Mouse (Mus musculus) cerebellum, adult 2 months (tissue): ENCODE data around the gene Atp13a2. TPM values are rescaled to one million over a fixed set of nuclear protein-coding genes. Genes with fewer than 3 reads are reported as not detected.

ENCODE experiments used
- DNase-seq, 2 experiments: peaks; one replicate each; pipeline ENCODE4 v3.0.0; 2021
- H3K27ac ChIP-seq: fragments of 200-500 bp; 2 replicates; pipeline ENCODE4 v1.5.1; 2012; ENCODE audit warnings: low read length, control low read depth, inconsistent platforms; ENCODE audit not compliant: insufficient read depth
- H3K27me3 ChIP-seq: fragments of 200-500 bp; 2 replicates; pipeline ENCODE4 v1.6.1; 2012; ENCODE audit warnings: inconsistent platforms, mild to moderate bottlenecking, low read length, moderate library complexity; ENCODE audit not compliant: control insufficient read depth, insufficient read depth
- H3K4me1 ChIP-seq: fragments of 200-500 bp; 2 replicates; pipeline ENCODE4 v1.6.1; 2011; ENCODE audit warnings: low read length; ENCODE audit not compliant: control insufficient read depth, insufficient read depth
- H3K4me3 ChIP-seq: fragments of 200-500 bp; replicated peaks from 2 replicates; pipeline ENCODE3; 2011; ENCODE audit warnings: mild to moderate bottlenecking, low read depth, low read length, control low read depth; ENCODE audit not compliant: insufficient read depth
- CTCF ChIP-seq: fragments of 200-500 bp; IDR thresholded peaks from 2 replicates; pipeline ENCODE4 v1.5.1; 2011; ENCODE audit warnings: low read depth, mild to moderate bottlenecking, control low read depth, low read length, moderate library complexity, borderline replicate concordance; ENCODE audit not compliant: insufficient read depth
- POLR2A ChIP-seq: fragments of 200-500 bp; IDR thresholded peaks from 2 replicates; pipeline ENCODE4 v1.6.1; 2011; ENCODE audit warnings: low read length, control low read depth, borderline replicate concordance; ENCODE audit not compliant: insufficient read depth
- WGBS: fragments of 180-500 bp; shearing (Covaris S2); methylation state at CpG from one replicate; pipeline ENCODE4 v1.1.7; 2018; 5-methylcytosine and 5-hydroxymethylcytosine counted together
- polyA plus RNA-seq: library from polyadenylated mRNA; depleted of rRNA; stranded (reverse); fragments of >200 nt; gene quantifications from 2 replicates; pipeline ENCODE4 v1.2.3, GENCODE M21; 2012

The Atp13a2 gene
- polyA plus RNA-seq, 1 experiment: 198 TPM

DNA sequence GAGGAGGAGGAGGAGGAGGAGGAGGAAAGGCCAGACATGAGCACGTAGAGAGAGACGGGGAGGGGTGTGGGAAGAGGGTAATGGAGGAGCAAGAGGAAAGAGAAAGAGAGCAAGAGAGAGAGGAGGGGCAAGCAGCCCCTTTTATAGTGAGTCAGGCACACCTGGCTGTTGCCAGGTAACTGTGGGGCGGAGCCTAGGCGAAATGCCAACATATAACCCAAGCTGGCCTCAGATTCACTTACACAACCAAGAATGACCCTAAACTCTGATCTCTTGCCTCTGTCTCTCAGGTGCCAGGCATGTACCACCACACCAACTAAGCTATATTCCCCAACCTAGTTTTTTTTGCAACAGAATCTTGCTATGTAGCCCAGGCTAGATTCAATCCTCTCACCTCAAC lies 3.9 kb upstream of the Atp13a2 start:
- TF ChIP-seq CTCF (no peak), POLR2A (no peak)
- Histone ChIP-seq H3K27me3 (no peaks in the 10 kb centered on the region), H3K4me1 (peaks cover 3% of the 10 kb centered on the region; the same call in 1 of the 2 replicates), H3K27ac (no peak overlapping the region), H3K4me3 (no peak overlapping the region)
- WGBS: 52% methylated on average over 4 of the region's 4 CpGs
- no peak for DNase-seq

- Histone ChIP-seq H3K4me1 (peaks cover 4% of the 10 kb centered on the region; the same call in 1 of the 2 replicates), H3K27ac (no peak overlapping the region), H3K27me3 (no peaks in the 10 kb centered on the region), H3K4me3 (no peak overlapping the region)
- no peak for TF ChIP-seq POLR2A
- TF ChIP-seq CTCF: no peak
- WGBS: 13% methylated on average over 9 of the region's 9 CpGs
- DNase-seq: no peak
These were observed 3.2 kb upstream of the Atp13a2 start for GRCm38 (mm10) chr4:140983442-140983841.

- 88% methylated on average over 6 of the region's 6 CpGs for WGBS
- no peak overlapping the region for H3K27ac ChIP-seq
- DNase-seq: no peak
These were observed 2.1 kb upstream of the Atp13a2 start for GRCm38 (mm10) chr4:140984544-140984943.

GRCm38 (mm10) chr4:140986024-140986710 lies 506 bp upstream of the Atp13a2 start:
- TF ChIP-seq POLR2A: no peak
- TF ChIP-seq CTCF: no peak
- WGBS: 29% methylated on average over 15 of the region's 15 CpGs
- H3K27ac ChIP-seq: 0 out of 2 replicates have a peak overlapping the region, but pooled peaks have one; percentile 5
- peaks cover 9% of the 10 kb centered on the region for H3K4me1 ChIP-seq
- H3K4me3 ChIP-seq: peak overlapping the region; percentile 86
- no peak for DNase-seq
- H3K27me3 ChIP-seq: no peaks in the 10 kb centered on the region

More at GRCm38 (mm10) chr4:140984544-140984943, 2.1 kb upstream of the Atp13a2 start:
- no peak overlapping the region for H3K4me3 ChIP-seq
- TF ChIP-seq CTCF (no peak), POLR2A (no peak)
- peaks cover 9% of the 10 kb centered on the region for H3K4me1 ChIP-seq
- H3K27me3 ChIP-seq: no peaks in the 10 kb centered on the region

GRCm38 (mm10) chr4:140987476-140987875 lies 803 bp downstream of the Atp13a2 start:
- Histone ChIP-seq H3K4me3 (peak overlapping the region; percentile 86), H3K27me3 (no peaks in the 10 kb centered on the region), H3K4me1 (peaks cover 19% of the 10 kb centered on the region), H3K27ac (no peak overlapping the region; the same call in 1 of the 2 replicates)
- DNase-seq: no peak
- WGBS: 29% methylated on average over 7 of the region's 7 CpGs
- TF ChIP-seq POLR2A (no peak), CTCF (no peak)

DNA sequence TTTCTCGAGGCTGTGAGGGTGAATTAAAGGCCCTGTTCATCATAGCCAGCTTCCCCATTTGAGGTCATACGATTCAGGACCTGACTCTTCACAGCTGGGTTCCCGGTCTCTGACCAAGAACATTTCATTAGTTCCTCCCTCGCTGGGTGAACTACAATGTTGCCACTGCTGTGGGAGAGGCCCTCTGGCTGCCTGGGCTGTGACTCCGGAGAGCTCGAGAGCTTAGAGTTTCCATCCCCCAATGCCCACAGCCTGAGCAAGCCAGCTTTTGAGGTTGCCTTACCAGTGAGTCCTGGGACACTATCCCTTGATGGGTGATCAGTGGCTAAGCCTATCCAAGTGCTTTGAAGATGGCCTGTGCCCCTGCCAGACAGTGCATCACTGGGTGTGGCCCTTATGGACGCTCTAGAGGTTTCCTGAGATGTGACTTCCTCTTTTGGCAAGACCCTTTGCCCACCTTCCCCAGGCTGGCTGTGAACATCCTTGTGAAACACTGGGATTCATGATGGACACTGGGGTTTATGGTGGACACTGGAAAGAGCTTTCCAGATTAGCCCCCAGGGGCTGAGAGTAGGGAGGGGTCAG lies 2.1 kb downstream of the Atp13a2 start:
- peaks cover 19% of the 10 kb centered on the region for H3K4me1 ChIP-seq
- H3K27me3 ChIP-seq: no peaks in the 10 kb centered on the region
- TF ChIP-seq CTCF (no peak), POLR2A (no peak)
- no peak overlapping the region for H3K27ac ChIP-seq
- no peak overlapping the region for H3K4me3 ChIP-seq
- WGBS: 42% methylated on average over 7 of the region's 7 CpGs
- DNase-seq: no peak

- peaks cover 19% of the 10 kb centered on the region for H3K4me1 ChIP-seq
- no peaks in the 10 kb centered on the region for H3K27me3 ChIP-seq
- TF ChIP-seq POLR2A (no peak), CTCF (no peak)
These were observed 2.8 kb downstream of the Atp13a2 start for GRCm38 (mm10) chr4:140989447-140989846.

GRCm38 (mm10) chr4:140992215-140992614 lies 5.5 kb downstream of the Atp13a2 start:
- 47% methylated on average over 20 of the region's 20 CpGs for WGBS
- DNase-seq: peak; percentile 60 to 70
- no peak for TF ChIP-seq POLR2A
- peak; percentile 14; the same call in 1 of the 2 replicates for TF ChIP-seq CTCF

More at GRCm38 (mm10) chr4:140989447-140989846, 2.8 kb downstream of the Atp13a2 start:
- H3K4me3 ChIP-seq: no peak overlapping the region
- no peak for DNase-seq
- no peak overlapping the region for H3K27ac ChIP-seq
- whole genome bisulfite sequencing: 48% methylated on average over 14 of the region's 14 CpGs

More at GRCm38 (mm10) chr4:140992215-140992614, 5.5 kb downstream of the Atp13a2 start:
- Histone ChIP-seq H3K4me1 (peaks cover 16% of the 10 kb centered on the region), H3K27ac (no peak overlapping the region), H3K27me3 (no peaks in the 10 kb centered on the region), H3K4me3 (no peak overlapping the region)
